Mouse (Mus musculus) lung, postnatal 0 days (tissue): Measurements from ENCODE around the gene Apmap.
"Not testable (repeated sequence)": the region's sequence is repeated elsewhere in the genome, so short reads cannot be mapped to it uniquely, and the experiment has no call there.

Experiments used
- CTCF ChIP-seq: IDR thresholded peaks from 2 replicates; pipeline ENCODE4 v1.5.1; 2016; ENCODE audit warnings: antibody characterized with exemption, mild to moderate bottlenecking
- EP300 ChIP-seq: IDR thresholded peaks from 2 replicates; pipeline ENCODE4 v1.6.1; 2016; ENCODE audit warnings: antibody characterized with exemption, mild to moderate bottlenecking, control low read depth

DNA sequence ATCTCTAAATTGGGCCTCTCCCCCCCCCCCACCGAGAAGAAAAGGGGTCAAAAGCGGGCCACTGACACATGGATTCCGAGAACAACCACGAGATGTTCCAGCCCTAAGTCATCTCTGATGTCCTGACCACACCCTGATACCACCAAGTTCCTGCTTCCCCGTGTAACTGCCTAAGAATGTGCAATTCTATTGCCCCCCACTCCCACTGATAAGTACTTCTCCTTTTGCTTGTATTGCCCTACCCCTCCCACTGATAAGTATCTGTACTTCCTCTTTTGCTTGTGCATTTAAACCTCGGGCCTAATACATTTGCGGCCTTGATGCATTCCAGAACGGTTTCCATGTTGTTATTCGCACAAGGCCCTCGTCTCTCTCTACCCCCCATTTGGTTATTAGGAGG is 58.8 kb downstream of the Apmap start:
- TF ChIP-seq CTCF, EP300: not testable (repeated sequence)
